Mouse (Mus musculus) heart, adult 18-20 months (tissue): ENCODE measurements around the gene Coq9. TPM values are rescaled to one million over a fixed set of nuclear protein-coding genes. Genes with fewer than 3 reads are reported as not detected.
A peak's percentile ranks its signal among the peaks of the same experiment; 100 is the strongest.
"Not testable (repeated sequence)": the region's sequence is repeated elsewhere in the genome, so short reads cannot be mapped to it uniquely, and the experiment has no call there.

Source experiments
- DNase-seq, 2 experiments: peaks; one replicate each; pipeline ENCODE4 v3.0.0; 2021 to 2022; ENCODE audit warnings: mixed read lengths in 1 of 2
- total RNA-seq, 2 experiments: library from RNA; stranded (reverse); gene quantifications; 2 replicates each; pipeline ENCODE4 v1.2.3; 2021

Gene Coq9
- total RNA-seq, 2 experiments from 2014 or later: 627 to 660 TPM

GRCm38 (mm10) chr8:94820553-94820952 lies 17.6 kb upstream of the Coq9 start:
- DNase-seq: no peak

GRCm38 (mm10) chr8:94821381-94821780 lies 16.7 kb upstream of the Coq9 start:
- DNase-seq: no peak

GRCm38 (mm10) chr8:94822637-94823560 lies 15.2 kb upstream of the Coq9 start:
- DNase-seq: peak; percentile 61 to 85

GRCm38 (mm10) chr8:94825170-94825569 lies 13.0 kb upstream of the Coq9 start:
- no peak for DNase-seq

- no peak for DNase-seq
Measured at GRCm38 (mm10) chr8:94826210-94826609, 11.9 kb upstream of the Coq9 start.

- DNase-seq: no peak
Measured at GRCm38 (mm10) chr8:94828284-94828683, 9.8 kb upstream of the Coq9 start.

GRCm38 (mm10) chr8:94833901-94834405 lies 4.2 kb upstream of the Coq9 start:
- DNase-seq: not testable (repeated sequence)

GRCm38 (mm10) chr8:94835751-94836150 lies 2.4 kb upstream of the Coq9 start:
- not testable (repeated sequence) for DNase-seq

- no peak for DNase-seq
Measured at GRCm38 (mm10) chr8:94836456-94837240, 1.5 kb upstream of the Coq9 start.

- peak; percentile 82 to 85 for DNase-seq
Measured at GRCm38 (mm10) chr8:94838600-94838999, 479 bp downstream of the Coq9 start.

- DNase-seq: no peak
Measured at GRCm38 (mm10) chr8:94841183-94841582, 3.1 kb downstream of the Coq9 start.

GRCm38 (mm10) chr8:94850049-94850448 lies 11.9 kb downstream of the Coq9 start:
- DNase-seq: no peak

- DNase-seq: not testable (repeated sequence)
Measured at GRCm38 (mm10) chr8:94854761-94855160, 16.6 kb downstream of the Coq9 start.

GRCm38 (mm10) chr8:94857011-94857345 lies 18.9 kb downstream of the Coq9 start:
- no peak for DNase-seq

- peak; percentile 89 to 95 for DNase-seq
Measured at GRCm38 (mm10) chr8:94857346-94858173, 19.4 kb downstream of the Coq9 start, which contains the start of gene Polr2c. Polr2c (plus strand) TSS chr8:94857450.

- peak; percentile 65 to 80 for DNase-seq
Measured at GRCm38 (mm10) chr8:94861352-94861910, 23.3 kb downstream of the Coq9 start.

- DNase-seq: no peak
Measured at GRCm38 (mm10) chr8:94862487-94863220, 24.5 kb downstream of the Coq9 start.

GRCm38 (mm10) chr8:94863897-94864673 lies 26.0 kb downstream of the Coq9 start:
- no peak for DNase-seq

GRCm38 (mm10) chr8:94865292-94865691 lies 27.2 kb downstream of the Coq9 start:
- DNase-seq: no peak

- no peak for DNase-seq
Measured at GRCm38 (mm10) chr8:94866921-94867320, 28.8 kb downstream of the Coq9 start.
